Comparison of ENCODE assay signal across 8 mouse cellular contexts in the genomic region with DNA sequence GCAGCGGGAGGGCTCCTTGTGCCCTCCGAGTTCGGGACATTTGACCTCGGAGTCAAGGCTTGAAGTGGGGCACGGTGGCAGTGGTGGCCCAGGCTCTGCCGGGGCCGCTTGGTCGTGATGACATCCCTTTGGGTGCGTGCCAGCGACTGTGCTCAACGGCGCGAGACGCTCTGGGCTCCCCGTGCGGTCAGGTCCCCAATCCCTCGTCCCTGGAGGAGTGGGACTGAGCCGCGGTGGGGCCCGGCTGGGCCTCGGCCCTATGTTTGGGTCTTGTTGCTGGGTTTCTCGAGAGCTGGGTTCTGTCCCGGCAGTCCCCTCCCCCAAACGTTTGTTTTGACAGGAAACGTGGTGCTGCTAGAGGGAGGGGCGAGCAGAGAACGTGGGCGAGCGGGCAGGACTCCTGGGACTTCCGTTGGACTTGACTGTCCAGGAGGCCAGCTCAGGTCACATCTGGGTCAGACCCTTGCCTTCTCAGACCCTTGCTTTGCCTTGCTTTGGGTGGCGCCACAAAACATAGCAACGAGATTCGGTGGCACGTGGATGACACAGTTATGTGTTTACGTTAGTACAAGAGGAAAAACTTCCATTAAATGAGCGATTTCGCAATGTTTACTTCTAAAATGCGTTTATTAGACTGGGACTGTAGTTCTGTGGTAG. TPM values are rescaled to one million over a fixed set of nuclear protein-coding genes. Genes with fewer than 3 reads are reported as not detected.
A peak's percentile ranks its signal among the peaks of the same experiment; 100 is the strongest.
DNase-seq lines count a peak whose midpoint lies in the region; ATAC-seq lines count a peak whose summit lies in the region.

No protein-coding gene starts in this region.

- peak overlapping the region; percentile 62 for H3K9ac ChIP-seq in intestine, embryonic 14.5 days (ENCODE audit: low read length)

- peak; percentile 38 for ATAC-seq in intestine, embryonic 14.5 days (replicated peaks; ENCODE audit: low FRiP score, low TSS enrichment, low read depth)
- ATAC-seq in megakaryocyte-erythroid progenitor cell, adult 5-6 weeks (replicated peaks; ENCODE audit: low FRiP score, low TSS enrichment, poor library complexity, severe bottlenecking), result peak; percentile 27

- peak overlapping the region; percentile 78 for H3K27ac ChIP-seq in intestine, embryonic 14.5 days (ENCODE audit: low read depth)

- no peaks in the 10 kb centered on the region; the same call in 1 of the 2 replicates for H3K4me1 ChIP-seq in intestine, embryonic 14.5 days (replicated peaks; ENCODE audit: control insufficient read depth, insufficient read depth, low read length)

- H3K4me2 ChIP-seq in intestine, embryonic 14.5 days (ENCODE audit: low read length), result peak overlapping the region; percentile 93

- WGBS in intestine, embryonic 14.5 days, result 2% methylated on average over 38 of the region's 38 CpGs

- no peaks in the 10 kb centered on the region for H3K9me3 ChIP-seq in intestine, embryonic 14.5 days (ENCODE audit: control insufficient read depth, low read length)

- H3K4me3 ChIP-seq in intestine, embryonic 14.5 days (ENCODE audit: low read depth, low read length), result peak overlapping the region; percentile 80

- intact Hi-C loops in gastrocnemius, postnatal 14 days (cut with DNase I; ENCODE audit: low total_unique reads), result no loop called here
- intact Hi-C loops in left cerebral cortex, postnatal 14 days (cut with DNase I), result loop anchor here (5.0 kb wide), 2 partner anchors 45 kb away; partner anchors contain the start of genes Ckap4 and Polr3b

- H3K36me3 ChIP-seq in intestine, embryonic 14.5 days (ENCODE audit: control insufficient read depth, insufficient read depth, low read length), result no peaks in the 10 kb centered on the region

- H3K27me3 ChIP-seq in intestine, embryonic 14.5 days (replicated peaks; ENCODE audit: control insufficient read depth, insufficient read depth, low read length), result 0 out of 2 replicates have a peak, but pooled peaks cover 2% of the 10 kb centered on the region

- peak; percentile 90 for DNase-seq in adipocyte (ENCODE audit: low spot score)
- DNase-seq in embryo, embryonic 10.5 days (ENCODE audit: low spot score), result peak; percentile 73
- peak; percentile 85 for DNase-seq in gastrocnemius, postnatal 14 days
- peak; percentile 87 for DNase-seq in intestine, embryonic 14.5 days (ENCODE audit: low spot score)
- peak; percentile 62 to 77 for DNase-seq in left cerebral cortex, postnatal 14 days (ENCODE audit: low spot score in 2 of 2)
- peak; percentile 74 for DNase-seq in right cerebral cortex, postnatal 14 days
- peak; percentile 67 for DNase-seq in yolk sac, embryonic 10.5 days (ENCODE audit: low spot score)

RNA-seq across cellular contexts. Expression of gene Tcp11l2, which starts 0.8 kb away (rescaled TPM):
- total RNA-seq in gastrocnemius, postnatal 14 days (2021), result 100 to 1,000 TPM in 1 of 2 experiments, 10 to 100 TPM in 1; 68.4 to 118 TPM
- polyA plus RNA-seq in intestine, embryonic 14.5 days (2014; fragmentation: Nextera tagmentation; extraction: Ambion mirVana), result 9.8 and 11.2 TPM in 2 replicates
- 10 to 100 TPM; 20.5 to 24.0 TPM for total RNA-seq in left cerebral cortex, postnatal 14 days (2021)
- total RNA-seq in megakaryocyte-erythroid progenitor cell, adult 5-6 weeks (2014; fragmentation: Nextera tagmentation), result 7.1 and 10.1 TPM in 2 replicates
- total RNA-seq in megakaryocyte-erythroid progenitor cell, adult 5-6 weeks (2017), result 10.4 and 13.7 TPM in 2 replicates

RNA-seq across cellular contexts. Expression of gene Ckap4, which starts 43.3 kb away (rescaled TPM):
- 10 to 100 TPM; 34.0 to 51.7 TPM for total RNA-seq in gastrocnemius, postnatal 14 days (2021)
- polyA plus RNA-seq in intestine, embryonic 14.5 days (2014; fragmentation: Nextera tagmentation; extraction: Ambion mirVana), result 69.9 and 82.2 TPM in 2 replicates
- 10 to 100 TPM; 32.3 to 34.6 TPM for total RNA-seq in left cerebral cortex, postnatal 14 days (2021)
- 0.44 and 6.0 TPM in 2 replicates for total RNA-seq in megakaryocyte-erythroid progenitor cell, adult 5-6 weeks (2014; fragmentation: Nextera tagmentation)
- total RNA-seq in megakaryocyte-erythroid progenitor cell, adult 5-6 weeks (2017), result 1.4 and 3.0 TPM in 2 replicates

RNA-seq across cellular contexts. Expression of gene Polr3b, which starts 44.9 kb away (rescaled TPM):
- total RNA-seq in gastrocnemius, postnatal 14 days (2021), result 10 to 100 TPM; 13.0 to 13.1 TPM
- polyA plus RNA-seq in intestine, embryonic 14.5 days (2014; fragmentation: Nextera tagmentation; extraction: Ambion mirVana), result 14.6 and 16.0 TPM in 2 replicates
- 10 to 100 TPM; 15.0 to 15.8 TPM for total RNA-seq in left cerebral cortex, postnatal 14 days (2021)
- 34.2 and 36.6 TPM in 2 replicates for total RNA-seq in megakaryocyte-erythroid progenitor cell, adult 5-6 weeks (2014; fragmentation: Nextera tagmentation)
- 63.5 and 82.4 TPM in 2 replicates for total RNA-seq in megakaryocyte-erythroid progenitor cell, adult 5-6 weeks (2017)

Comparison
In these comparisons a context has a peak if more than half of its experiments do, and no peak if none do; other contexts are left out.
1. Peak in every context shown above with its lines: DNase-seq, ATAC-seq, H3K4me3 ChIP-seq and H3K27ac ChIP-seq.
2. RNA of gene Ckap4, which starts 43.3 kb away (total RNA-seq): 34.0 to 51.7 TPM in gastrocnemius, postnatal 14 days and 32.3 to 34.6 TPM in left cerebral cortex, postnatal 14 days; 0.44 to 6.0 TPM in megakaryocyte-erythroid progenitor cell, adult 5-6 weeks; every median in the first group is over 4 times any median in the second.